Mouse (Mus musculus) Muller cell, postnatal 12 days (primary cell): ENCODE measurements around the gene Olfr1493-ps1.

Experiments used
- DNase-seq: peaks from one replicate; pipeline ENCODE4 v3.0.0-alpha.2; 2015; ENCODE audit errors: inconsistent ontology term

Gene Olfr1493-ps1

DNA sequence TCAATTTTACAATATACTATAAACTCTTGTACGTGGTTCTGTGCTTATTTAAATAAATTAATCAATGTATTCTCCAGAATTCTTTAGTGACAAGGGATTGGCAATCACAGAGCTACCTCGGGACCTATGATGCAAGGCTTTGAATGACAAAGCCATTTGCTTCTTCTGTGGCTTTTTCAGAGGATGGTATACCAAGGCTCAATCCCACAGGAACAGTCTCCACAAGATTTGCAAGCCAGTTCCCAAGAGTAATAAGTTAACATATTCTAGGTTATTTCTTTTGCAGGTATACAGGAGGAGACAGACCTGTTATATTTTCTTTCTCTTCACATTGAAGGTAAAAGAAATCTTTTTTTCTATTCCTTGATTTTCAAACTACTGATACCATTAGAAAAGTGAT, at the start of gene Olfr1493-ps1:
Olfr1493-ps1 (plus strand) TSS at position 301 of the 400 bp plus-strand sequence.
- no peak for DNase-seq

DNA sequence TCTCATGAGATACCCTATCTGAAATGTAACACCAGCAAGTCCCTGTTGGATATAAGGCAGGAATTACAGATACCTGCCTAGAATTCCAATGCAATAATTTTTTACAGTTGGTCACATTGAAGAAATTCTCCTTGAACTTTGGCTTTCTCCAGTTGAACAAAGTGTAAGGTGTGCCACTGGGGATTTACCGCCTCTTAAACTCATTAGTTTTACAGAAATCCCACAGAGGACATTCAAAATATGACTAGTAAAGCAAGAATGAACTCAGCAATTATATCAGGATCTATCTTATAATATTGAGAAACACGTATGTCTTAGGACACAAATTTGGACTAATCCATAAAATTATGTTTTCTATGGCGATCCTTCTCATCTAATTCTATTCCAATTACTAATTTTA, 26.1 kb upstream of the Olfr1493-ps1 start, which contains the start of gene Olfr1491:
Olfr1491 (plus strand) TSS at position 301 of the 400 bp plus-strand sequence.
- no peak for DNase-seq

DNA sequence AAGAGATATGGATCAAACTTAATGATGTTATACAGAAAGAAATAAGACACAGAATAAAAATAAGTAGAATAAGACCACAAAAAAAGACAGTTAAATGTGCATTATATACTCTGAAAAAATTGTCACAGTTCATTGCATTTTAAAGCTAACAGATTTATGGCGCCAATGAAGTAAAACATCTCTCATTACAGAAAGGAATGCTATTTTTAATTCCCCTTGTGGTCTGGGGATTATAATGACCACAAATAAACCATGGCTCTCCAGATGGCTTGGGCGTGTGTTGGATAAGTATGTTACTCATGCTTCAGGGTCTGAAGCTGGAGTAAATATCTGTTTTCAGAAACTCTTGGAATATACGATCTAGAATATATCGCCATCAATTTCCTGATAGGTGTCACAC, 16.4 kb downstream of the Olfr1493-ps1 start, which contains the start of gene Olfr1494:
Olfr1494 (plus strand) TSS at position 301 of the 400 bp plus-strand sequence.
- no peak for DNase-seq

- DNase-seq: no peak
Observed at GRCm38 (mm10) chr19:13749366-13749765, 26.3 kb downstream of the Olfr1493-ps1 start.

DNA sequence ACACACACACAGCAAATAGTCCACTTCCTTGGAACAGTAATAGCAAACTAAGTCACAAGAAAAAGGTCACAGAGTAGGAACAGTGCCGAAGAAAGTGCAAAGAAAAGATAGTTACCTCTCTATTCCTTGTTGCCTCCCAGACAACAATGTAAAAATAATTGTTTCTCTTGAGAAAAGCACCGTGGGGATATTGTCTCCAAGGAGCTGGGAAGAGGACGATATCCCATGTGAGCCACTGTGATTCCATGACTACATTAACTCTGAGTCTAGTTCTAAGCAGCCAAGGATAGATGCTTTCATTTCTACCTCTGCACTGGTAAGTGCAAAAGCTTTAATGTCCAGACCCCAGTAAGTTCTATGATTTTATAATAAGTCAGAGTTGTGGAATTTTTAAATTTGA, 41.2 kb downstream of the Olfr1493-ps1 start, which contains the start of gene Olfr1495:
Olfr1495 (plus strand) TSS at position 301 of the 400 bp plus-strand sequence.
- DNase-seq: no peak

DNA sequence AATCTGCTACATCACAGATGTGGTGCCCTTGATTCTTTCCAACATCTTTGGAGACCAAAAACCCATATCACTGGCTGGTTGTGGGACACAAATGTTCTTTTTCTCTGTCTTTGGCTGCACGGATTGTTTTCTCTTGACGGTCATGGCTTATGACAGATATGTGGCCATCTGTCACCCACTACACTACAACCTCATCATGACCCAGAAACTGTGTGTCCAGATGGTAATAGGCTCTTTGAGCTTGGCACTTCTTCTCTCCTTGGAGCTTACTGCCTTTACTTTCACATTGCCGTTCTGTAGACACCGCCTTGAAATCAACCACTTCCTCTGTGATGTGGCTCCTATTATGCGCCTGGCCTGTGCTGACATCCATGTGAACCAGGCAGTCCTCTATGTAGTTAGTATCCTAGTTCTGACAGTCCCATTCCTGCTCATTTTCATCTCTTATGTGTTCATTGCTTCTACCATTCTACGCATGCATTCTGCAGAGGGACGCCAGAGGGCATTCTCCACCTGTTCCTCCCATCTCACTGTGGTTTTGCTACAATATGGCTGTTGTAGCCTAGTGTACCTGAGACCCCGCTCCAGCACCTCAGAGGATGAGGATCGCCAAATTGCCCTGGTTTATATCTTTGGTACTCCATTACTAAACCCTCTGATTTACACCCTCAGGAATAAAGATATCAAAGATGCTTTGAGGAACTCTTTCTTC, 45.6 kb downstream of the Olfr1493-ps1 start:
- no peak for DNase-seq

- no peak for DNase-seq
Observed at GRCm38 (mm10) chr19:13777578-13777977, 54.5 kb downstream of the Olfr1493-ps1 start, which contains the start of gene Olfr1496. Gene Olfr1496, plus strand, starts transcription at chr19:13777878.
